Comparison of ENCODE assay signal across 9 mouse cellular contexts in the genomic region with DNA sequence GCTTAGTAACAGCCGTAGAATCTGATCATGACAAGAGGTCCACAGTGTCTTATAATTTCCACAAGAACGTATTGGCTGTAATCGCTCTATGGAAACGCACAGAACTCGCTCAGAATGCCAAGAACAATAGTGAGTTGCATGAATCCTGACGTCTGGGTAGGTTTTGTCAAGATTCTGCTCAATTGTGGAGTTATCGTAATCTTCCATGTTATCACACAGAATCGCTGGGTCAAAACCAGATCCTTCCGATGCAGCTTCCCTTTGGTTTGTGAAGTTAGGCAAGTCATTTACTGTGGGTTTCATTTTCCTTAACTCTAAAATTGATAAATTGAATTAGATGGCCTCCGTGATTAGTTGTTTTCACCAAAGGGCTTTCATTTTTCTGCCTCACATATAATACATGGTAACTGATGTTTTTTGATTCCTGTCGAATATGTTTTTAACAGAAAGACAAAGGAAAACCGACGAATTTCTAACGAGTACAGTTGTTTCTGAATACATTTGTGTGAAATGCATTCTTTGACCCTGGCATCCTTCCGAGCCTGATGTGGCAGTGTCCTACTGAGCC. TPM values are rescaled to one million over a fixed set of nuclear protein-coding genes. Genes with fewer than 3 reads are reported as not detected.
DNase-seq lines count a peak whose midpoint lies in the region; ATAC-seq lines count a peak whose summit lies in the region.
"Had no signal": no experiment of that assay in that cellular context is flagged by ENCODE, and none has a peak within 500 bp of the region (broad histone marks: within the 10 kb centered on the region; RNA-seq: fewer than 3 reads in every experiment).

No protein-coding gene starts in this region.

- no peak for ATAC-seq in erythroblast, adult 5-6 weeks (replicated peaks; ENCODE audit: low FRiP score, poor library complexity, severe bottlenecking)
- ATAC-seq in embryonic facial prominence, embryonic 12.5 days (ENCODE audit: insufficient number of reproducible peaks, insufficient read depth, low FRiP score, low TSS enrichment) = no peak
- ATAC-seq in intestine, embryonic 14.5 days (replicated peaks; ENCODE audit: low FRiP score, low TSS enrichment, low read depth) = no peak
- ATAC-seq in midbrain, embryonic 11.5 days (ENCODE audit: low FRiP score) = no peak

- 52% methylated on average over 15 of the region's 15 CpGs for WGBS in embryonic facial prominence, embryonic 12.5 days
- 48% methylated on average over 15 of the region's 15 CpGs for WGBS in intestine, embryonic 14.5 days
- 52% methylated on average over 15 of the region's 15 CpGs for whole genome bisulfite sequencing in midbrain, embryonic 11.5 days

- peak overlapping the region; percentile 95 for H3K4me3 ChIP-seq in erythroblast, embryonic 14.5 days (replicated peaks)
- peak overlapping the region; percentile 86 for H3K4me3 ChIP-seq in embryonic facial prominence, embryonic 12.5 days
- peak overlapping the region; percentile 70 for H3K4me3 ChIP-seq in intestine, embryonic 14.5 days (ENCODE audit: low read depth, low read length)
- peak overlapping the region; percentile 77 for H3K4me3 ChIP-seq in midbrain, embryonic 11.5 days (ENCODE audit: low read depth, low read length)

- H3K4me2 ChIP-seq in embryonic facial prominence, embryonic 12.5 days (replicated peaks) = peak overlapping the region; percentile 47
- peak overlapping the region; percentile 51 for H3K4me2 ChIP-seq in intestine, embryonic 14.5 days (ENCODE audit: low read length)
- peak overlapping the region; percentile 40 for H3K4me2 ChIP-seq in midbrain, embryonic 11.5 days

- peaks cover 22% of the 10 kb centered on the region for H3K4me1 ChIP-seq in erythroblast, embryonic 14.5 days (ENCODE audit: control insufficient read depth)
- H3K4me1 ChIP-seq in embryonic facial prominence, embryonic 12.5 days = peaks cover 3% of the 10 kb centered on the region; the same call in 1 of the 2 replicates
- H3K4me1 ChIP-seq in intestine, embryonic 14.5 days (replicated peaks; ENCODE audit: control insufficient read depth, insufficient read depth, low read length) = no peaks in the 10 kb centered on the region
- H3K4me1 ChIP-seq in midbrain, embryonic 11.5 days (ENCODE audit: control insufficient read depth, insufficient read depth, low read length) = no peaks in the 10 kb centered on the region; the same call in 1 of the 2 replicates

- DNase-seq in CD4-positive helper T cell, adult 2 months (ENCODE audit: low read depth, low spot score) = peak; percentile 41
- peak; percentile 51 for DNase-seq in intestine, embryonic 14.5 days (ENCODE audit: low spot score)
- DNase-seq in midbrain, embryonic 11.5 days (ENCODE audit: low spot score, missing footprints) = no peak
- no peak for DNase-seq in adrenal gland, adult 8-10 months
- DNase-seq in left cerebral cortex, adult 8-10 months (ENCODE audit: low spot score in 2 of 2) = no peak

- H3K9ac ChIP-seq in embryonic facial prominence, embryonic 12.5 days = no peak overlapping the region
- peak overlapping the region; percentile 51 for H3K9ac ChIP-seq in intestine, embryonic 14.5 days (ENCODE audit: low read length)
- H3K9ac ChIP-seq in midbrain, embryonic 11.5 days (ENCODE audit: low read length) = peak overlapping the region; percentile 52; the same call in 1 of the 2 replicates

- H3K36me3 ChIP-seq in erythroblast, embryonic 14.5 days (ENCODE audit: control insufficient read depth) = peaks cover 3% of the 10 kb centered on the region
- H3K36me3 ChIP-seq in embryonic facial prominence, embryonic 12.5 days = no peaks in the 10 kb centered on the region
- H3K36me3 ChIP-seq in intestine, embryonic 14.5 days (ENCODE audit: control insufficient read depth, insufficient read depth, low read length) = no peaks in the 10 kb centered on the region; the same call in 1 of the 2 replicates
- H3K36me3 ChIP-seq in midbrain, embryonic 11.5 days (ENCODE audit: control insufficient read depth, insufficient read depth, low read length) = no peaks in the 10 kb centered on the region

- peaks cover 3% of the 10 kb centered on the region for H3K9me3 ChIP-seq in erythroblast, embryonic 14.5 days (ENCODE audit: control insufficient read depth, low read length)
- no peaks in the 10 kb centered on the region for H3K9me3 ChIP-seq in embryonic facial prominence, embryonic 12.5 days
- H3K9me3 ChIP-seq in intestine, embryonic 14.5 days (ENCODE audit: control insufficient read depth, low read length) = no peaks in the 10 kb centered on the region
- H3K9me3 ChIP-seq in midbrain, embryonic 11.5 days (ENCODE audit: control insufficient read depth, low read length) = no peaks in the 10 kb centered on the region

- 0 out of 2 replicates have a peak overlapping the region, but pooled peaks have one; percentile 41 for H3K27ac ChIP-seq in embryonic facial prominence, embryonic 12.5 days
- H3K27ac ChIP-seq in intestine, embryonic 14.5 days (ENCODE audit: low read depth) = no peak overlapping the region
- no peak overlapping the region for H3K27ac ChIP-seq in midbrain, embryonic 11.5 days (ENCODE audit: low read depth, low read length)

- H3K27me3 ChIP-seq in erythroblast, embryonic 14.5 days (ENCODE audit: control insufficient read depth) = no peaks in the 10 kb centered on the region
- no peaks in the 10 kb centered on the region for H3K27me3 ChIP-seq in embryonic facial prominence, embryonic 12.5 days
- no peaks in the 10 kb centered on the region for H3K27me3 ChIP-seq in intestine, embryonic 14.5 days (replicated peaks; ENCODE audit: control insufficient read depth, insufficient read depth, low read length)
- H3K27me3 ChIP-seq in midbrain, embryonic 11.5 days (ENCODE audit: control insufficient read depth, insufficient read depth, low read length) = no peaks in the 10 kb centered on the region
- H3K27me3 ChIP-seq: Patski had no signal

RNA-seq across cellular contexts. Expression of gene Dcaf1, which starts 0.5 kb away (rescaled TPM):
- polyA plus RNA-seq in erythroblast, embryonic 14.5 days (2012) = 0.39 and 1.3 TPM in 2 replicates
- 4.8 and 27.9 TPM in 2 replicates for total RNA-seq in erythroblast, adult 5-6 weeks (2015; ENCODE audit: low replicate concordance)
- total RNA-seq in erythroblast, adult 5-6 weeks (2017; ENCODE audit: low replicate concordance) = 16.5 and 19.1 TPM in 2 replicates
- polyA plus RNA-seq in embryonic facial prominence, embryonic 12.5 days (2016; fragmentation: Nextera tagmentation; extraction: Ambion mirVana) = 21.8 and 23.6 TPM in 2 replicates
- 24.1 and 30.5 TPM in 2 replicates for polyA plus RNA-seq in intestine, embryonic 14.5 days (2014; fragmentation: Nextera tagmentation; extraction: Ambion mirVana)
- polyA plus RNA-seq in midbrain, embryonic 11.5 days (2014; fragmentation: Nextera tagmentation; extraction: Ambion mirVana) = 28.6 and 37.7 TPM in 2 replicates
- total RNA-seq in adrenal gland, adult 8-10 months (2022) = 10 to 100 TPM; 32.4 to 50.2 (median 37.7) TPM
- total RNA-seq in left cerebral cortex, adult 8-10 months (2022) = 10 to 100 TPM; 29.7 to 34.9 (median 32.1) TPM

RNA-seq across cellular contexts. Expression of gene Rad54l2, which starts 32.1 kb away (rescaled TPM):
- 0.18 and 0.24 TPM in 2 replicates for polyA plus RNA-seq in erythroblast, embryonic 14.5 days (2012)
- total RNA-seq in erythroblast, adult 5-6 weeks (2015; ENCODE audit: low replicate concordance) = 2.1 and 4.4 TPM in 2 replicates
- 2.9 and 3.2 TPM in 2 replicates for total RNA-seq in erythroblast, adult 5-6 weeks (2017; ENCODE audit: low replicate concordance)
- 9.7 and 11.3 TPM in 2 replicates for polyA plus RNA-seq in embryonic facial prominence, embryonic 12.5 days (2016; fragmentation: Nextera tagmentation; extraction: Ambion mirVana)
- 4.7 and 5.5 TPM in 2 replicates for polyA plus RNA-seq in intestine, embryonic 14.5 days (2014; fragmentation: Nextera tagmentation; extraction: Ambion mirVana)
- 5.5 and 6.1 TPM in 2 replicates for polyA plus RNA-seq in midbrain, embryonic 11.5 days (2014; fragmentation: Nextera tagmentation; extraction: Ambion mirVana)
- 10 to 100 TPM; 19.8 to 25.7 (median 22.2) TPM for total RNA-seq in adrenal gland, adult 8-10 months (2022)
- total RNA-seq in left cerebral cortex, adult 8-10 months (2022) = 10 to 100 TPM; 15.9 to 17.9 (median 17.0) TPM

Comparison
In these comparisons a context has a peak if more than half of its experiments do, and no peak if none do; other contexts are left out.
1. DNase-seq: peak in CD4-positive helper T cell, adult 2 months (single experiment) and intestine, embryonic 14.5 days (single experiment); none in midbrain, embryonic 11.5 days (single experiment), adrenal gland, adult 8-10 months (single experiment) and left cerebral cortex, adult 8-10 months (0 of 2).
2. Peak in every context shown above with its lines, with median percentiles within 50 percentile points of each other: H3K4me3 ChIP-seq and H3K4me2 ChIP-seq.